Mouse (Mus musculus) regulatory T cell (primary cell): ENCODE results near the gene Ddhd1.
"Not testable (repeated sequence)": the region's sequence is repeated elsewhere in the genome, so short reads cannot be mapped to it uniquely, and the experiment has no call there.

Source experiments
- in situ Hi-C: fragments of 300-600 bp; cut with MboI, MseI; formaldehyde crosslinking; loops from one replicate; pipeline ENCODE4 v1.15.1; 2025; ENCODE audit warnings: high pct_unique_total_duplicates

The Ddhd1 gene

GRCm38 (mm10) chr14:45583494-45584027 lies 74.4 kb downstream of the Ddhd1 start:
- in situ Hi-C loops = no loop called here

GRCm38 (mm10) chr14:45580923-45581827 lies 76.8 kb downstream of the Ddhd1 start:
- in situ Hi-C loops = not testable (repeated sequence)

- in situ Hi-C loops = loop anchor here (5.0 kb wide), 1 partner anchor 126 kb away; no protein-coding TSS in a partner anchor
Observed at GRCm38 (mm10) chr14:45566066-45566937, 91.6 kb downstream of the Ddhd1 start.

- in situ Hi-C loops = loop anchor here (5.0 kb wide), 1 partner anchor 127 kb away; no protein-coding TSS in a partner anchor
Observed at GRCm38 (mm10) chr14:45565216-45566065, 92.5 kb downstream of the Ddhd1 start.

- in situ Hi-C loops = loop anchor here (5.0 kb wide), 1 partner anchor 214 kb away; no protein-coding TSS in a partner anchor
Observed at GRCm38 (mm10) chr14:45563577-45563976, 94.4 kb downstream of the Ddhd1 start.

- in situ Hi-C loops = loop anchor here (5.0 kb wide), 1 partner anchor 216 kb away; no protein-coding TSS in a partner anchor
Observed at GRCm38 (mm10) chr14:45561681-45562080, 96.3 kb downstream of the Ddhd1 start.

- in situ Hi-C loops = no loop called here
Observed at GRCm38 (mm10) chr14:45559018-45559417, 98.9 kb downstream of the Ddhd1 start.

- in situ Hi-C loops = no loop called here
Observed at GRCm38 (mm10) chr14:45554336-45554735, 103.6 kb downstream of the Ddhd1 start.

GRCm38 (mm10) chr14:45553854-45554253 lies 104.1 kb downstream of the Ddhd1 start:
- in situ Hi-C loops = no loop called here

- in situ Hi-C loops = no loop called here
Observed at GRCm38 (mm10) chr14:45552431-45552830, 105.5 kb downstream of the Ddhd1 start.

- in situ Hi-C loops = no loop called here
Observed at GRCm38 (mm10) chr14:45551121-45551768, 106.7 kb downstream of the Ddhd1 start.

GRCm38 (mm10) chr14:45550010-45550647 lies 107.8 kb downstream of the Ddhd1 start:
- in situ Hi-C loops = no loop called here

GRCm38 (mm10) chr14:45548118-45548517 lies 109.8 kb downstream of the Ddhd1 start:
- in situ Hi-C loops = no loop called here

- in situ Hi-C loops = no loop called here
Observed at GRCm38 (mm10) chr14:45544905-45545304, 113.0 kb downstream of the Ddhd1 start.

- in situ Hi-C loops = no loop called here
Observed at GRCm38 (mm10) chr14:45544026-45544425, 113.9 kb downstream of the Ddhd1 start.

- in situ Hi-C loops = no loop called here
Observed at GRCm38 (mm10) chr14:45539659-45540468, 118.1 kb downstream of the Ddhd1 start.
